Mouse (Mus musculus) hindbrain, embryonic 16.5 days (tissue): ENCODE measurements around the gene Rftn1. TPM values are rescaled to one million over a fixed set of nuclear protein-coding genes. Genes with fewer than 3 reads are reported as not detected.

ENCODE experiments used
- ATAC-seq: fragments of 200-750 bp; cut with Nextera tagmentation; 2 replicates; pipeline ENCODE4 v1.8.0; 2017; ENCODE audit warnings: moderate TSS enrichment, moderate library complexity
- H3K27ac ChIP-seq: fragments of 300-500 bp; sonication (generic); 2 replicates; pipeline ENCODE4 v1.5.1; 2014; ENCODE audit warnings: low read depth, mild to moderate bottlenecking, control low read depth, low read length, moderate library complexity
- H3K27me3 ChIP-seq: fragments of 300-500 bp; sonication (generic); replicated peaks from 2 replicates; pipeline ENCODE4 v1.6.1; 2014; ENCODE audit warnings: low read length; ENCODE audit not compliant: control insufficient read depth, insufficient read depth
- H3K36me3 ChIP-seq: fragments of 300-500 bp; sonication (generic); 2 replicates; pipeline ENCODE4 v1.6.1; 2014; ENCODE audit warnings: mild to moderate bottlenecking, low read length, moderate library complexity, mixed read lengths; ENCODE audit not compliant: control insufficient read depth, insufficient read depth
- H3K4me1 ChIP-seq: fragments of 300-500 bp; sonication (generic); 2 replicates; pipeline ENCODE4 v1.6.1; 2014; ENCODE audit warnings: low read depth, low read length; ENCODE audit not compliant: control insufficient read depth, insufficient read depth
- H3K4me2 ChIP-seq: fragments of 300-500 bp; sonication (generic); 2 replicates; pipeline ENCODE4 v1.6.1; 2014; ENCODE audit warnings: mild to moderate bottlenecking, low read length, control low read depth, moderate library complexity
- H3K4me3 ChIP-seq: fragments of 300-500 bp; sonication (generic); 2 replicates; pipeline ENCODE4 v1.5.1; 2014; ENCODE audit warnings: mild to moderate bottlenecking, low read length, control low read depth, moderate library complexity
- H3K9ac ChIP-seq: fragments of 300-500 bp; sonication (generic); 2 replicates; pipeline ENCODE4 v1.6.1; 2014; ENCODE audit warnings: low read depth, mild to moderate bottlenecking, control low read depth, low read length, moderate library complexity
- H3K9me3 ChIP-seq: fragments of 300-500 bp; sonication (generic); 2 replicates; pipeline ENCODE4 v1.6.1; 2014; ENCODE audit warnings: mild to moderate bottlenecking, low read length, moderate library complexity; ENCODE audit not compliant: control insufficient read depth
- WGBS: fragments of 180-500 bp; shearing (Covaris S2); extraction: QIAGEN DNeasy Blood & Tissue Kit; methylation state at CpG from one replicate; pipeline ENCODE4 v1.1.7; 2014; 5-methylcytosine and 5-hydroxymethylcytosine counted together
- polyA plus RNA-seq: library from polyadenylated mRNA; unstranded; fragments of >200 nt; fragmentation: Nextera tagmentation; extraction: Ambion mirVana; gene quantifications from 2 replicates; pipeline ENCODE4 v1.2.1, GENCODE M21; 2015

Rftn1 gene
- polyA plus RNA-seq, 1 experiment from 2014 or later: 21.1 TPM

- 96% methylated on average over 6 of the region's 6 CpGs for WGBS
These were observed 226.0 kb downstream of the Rftn1 start for GRCm38 (mm10) chr17:49964471-49964870.

GRCm38 (mm10) chr17:49959021-49959420 lies 231.5 kb downstream of the Rftn1 start:
- Histone ChIP-seq H3K4me2 (no peak overlapping the region), H3K27me3 (no peaks in the 10 kb centered on the region), H3K9ac (no peak overlapping the region), H3K27ac (no peak overlapping the region), H3K9me3 (no peaks in the 10 kb centered on the region; the same call in 1 of the 2 replicates), H3K4me3 (no peak overlapping the region), H3K4me1 (no peaks in the 10 kb centered on the region), H3K36me3 (no peaks in the 10 kb centered on the region)
- ATAC-seq: no peak

More at GRCm38 (mm10) chr17:49964471-49964870, 226.0 kb downstream of the Rftn1 start:
- H3K36me3 ChIP-seq: no peaks in the 10 kb centered on the region
- no peak for ATAC-seq
- H3K4me1 ChIP-seq: no peaks in the 10 kb centered on the region
- no peak overlapping the region for H3K4me2 ChIP-seq
- no peak overlapping the region for H3K27ac ChIP-seq
- no peaks in the 10 kb centered on the region for H3K27me3 ChIP-seq
- H3K9me3 ChIP-seq: no peaks in the 10 kb centered on the region; the same call in 1 of the 2 replicates
- H3K9ac ChIP-seq: no peak overlapping the region
- no peak overlapping the region for H3K4me3 ChIP-seq

GRCm38 (mm10) chr17:49951856-49952607 lies 238.4 kb downstream of the Rftn1 start:
- peak overlapping the region; percentile 31 for H3K4me3 ChIP-seq
- H3K36me3 ChIP-seq: no peaks in the 10 kb centered on the region
- peaks cover 8% of the 10 kb centered on the region; the same call in 1 of the 2 replicates for H3K4me1 ChIP-seq
- H3K27me3 ChIP-seq: no peaks in the 10 kb centered on the region
- peak overlapping the region; percentile 57; the same call in 1 of the 2 replicates for H3K27ac ChIP-seq
- peak; percentile 63 for ATAC-seq
- 17% methylated on average over 22 of the region's 22 CpGs for WGBS
- peak overlapping the region; percentile 71 for H3K4me2 ChIP-seq
- peak overlapping the region; percentile 55 for H3K9ac ChIP-seq
- no peaks in the 10 kb centered on the region for H3K9me3 ChIP-seq

GRCm38 (mm10) chr17:49951491-49951855 lies 239.0 kb downstream of the Rftn1 start:
- Histone ChIP-seq H3K4me1 (peaks cover 8% of the 10 kb centered on the region; the same call in 1 of the 2 replicates), H3K4me2 (peak overlapping the region; percentile 71), H3K36me3 (no peaks in the 10 kb centered on the region), H3K4me3 (peak overlapping the region; percentile 31), H3K27me3 (no peaks in the 10 kb centered on the region), H3K27ac (no peak overlapping the region; the same call in 1 of the 2 replicates), H3K9me3 (no peaks in the 10 kb centered on the region), H3K9ac (no peak overlapping the region; the same call in 1 of the 2 replicates)
- 4% methylated on average over 7 of the region's 7 CpGs for WGBS
- ATAC-seq: peak; percentile 62

GRCm38 (mm10) chr17:49942674-49943073 lies 247.8 kb downstream of the Rftn1 start:
- Histone ChIP-seq H3K36me3 (no peaks in the 10 kb centered on the region), H3K9me3 (no peaks in the 10 kb centered on the region; the same call in 1 of the 2 replicates), H3K27ac (no peak overlapping the region), H3K4me3 (no peak overlapping the region), H3K9ac (no peak overlapping the region), H3K4me1 (no peaks in the 10 kb centered on the region), H3K4me2 (no peak overlapping the region), H3K27me3 (no peaks in the 10 kb centered on the region)
- WGBS: 68% methylated on average over 6 of the region's 6 CpGs
- ATAC-seq: no peak

Other genes with a start within 250 kb of the Rftn1 start
- 0.50 and 0.69 TPM in 2 replicates for gene Dazl, start 103.0 kb upstream of the Rftn1 start, polyA plus RNA-seq